Mouse (Mus musculus) left cerebral cortex, adult 18-20 months (tissue): Measurements from ENCODE around the gene Lhx9. TPM values are rescaled to one million over a fixed set of nuclear protein-coding genes. Genes with fewer than 3 reads are reported as not detected.
A peak's percentile ranks its signal among the peaks of the same experiment; 100 is the strongest.

Experiments used
- DNase-seq, 2 experiments: peaks; one replicate each; pipeline ENCODE4 v3.0.0; 2021 to 2022; ENCODE audit warnings: low spot score in 2 of 2, mixed read lengths in 1 of 2
- total RNA-seq, 2 experiments: library from RNA; stranded (reverse); gene quantifications; 2 replicates each; pipeline ENCODE4 v1.2.3; 2021

The Lhx9 gene
- total RNA-seq, 2 experiments from 2014 or later: 0.70 to 1.00 TPM

- DNase-seq: no peak
Observed at GRCm38 (mm10) chr1:138840440-138841305, 7.7 kb downstream of the Lhx9 start.

GRCm38 (mm10) chr1:138839809-138840430 lies 8.5 kb downstream of the Lhx9 start:
- DNase-seq: no peak

- DNase-seq: no peak
Observed at GRCm38 (mm10) chr1:138839291-138839690, 9.1 kb downstream of the Lhx9 start.

DNA sequence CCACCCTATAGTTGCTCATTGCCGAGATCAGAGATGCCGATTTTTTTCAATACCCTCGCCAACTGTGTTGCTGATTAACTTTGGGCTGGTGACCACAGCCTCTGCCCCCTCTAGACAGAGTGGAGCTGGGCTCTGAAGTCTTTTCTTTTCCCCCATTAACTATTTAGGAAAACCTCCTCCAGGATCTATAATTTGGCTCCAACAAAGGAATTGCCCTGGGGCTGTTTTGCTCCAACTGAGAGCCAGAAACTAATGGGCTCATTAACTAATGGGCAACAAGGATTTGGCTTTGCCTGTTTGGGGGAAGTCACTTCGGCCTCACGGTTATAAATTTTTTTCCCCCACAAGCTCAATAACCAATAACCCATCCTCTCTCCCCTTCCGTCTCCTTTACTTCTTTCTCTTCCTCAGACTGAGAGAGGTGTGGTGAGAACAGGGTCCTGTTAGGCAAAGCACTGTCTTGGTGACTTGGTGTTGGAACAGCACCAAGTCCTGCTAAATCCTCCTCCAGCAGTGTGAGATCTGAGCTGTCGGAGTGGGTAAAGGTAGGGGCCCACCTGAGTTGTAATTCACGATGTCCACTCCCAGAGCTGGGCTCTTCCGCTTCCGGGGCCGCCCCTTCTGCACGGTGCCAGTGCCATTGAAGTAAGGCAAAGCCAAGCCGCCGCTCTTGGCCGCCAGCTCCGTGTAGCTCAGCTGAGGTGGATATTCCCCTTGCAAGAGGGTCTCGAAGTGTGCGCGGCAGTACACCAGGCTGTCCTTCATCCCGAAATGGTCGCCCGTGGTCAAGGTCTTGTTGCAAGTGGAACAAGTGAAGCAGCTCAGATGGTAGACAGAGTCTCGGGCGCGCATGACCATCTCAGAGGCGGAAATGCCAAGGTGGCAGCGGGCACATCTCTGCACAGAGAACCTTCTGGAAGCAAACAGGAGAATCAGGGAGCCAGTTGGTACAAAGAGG lies 10.3 kb downstream of the Lhx9 start:
- no peak for DNase-seq

DNA sequence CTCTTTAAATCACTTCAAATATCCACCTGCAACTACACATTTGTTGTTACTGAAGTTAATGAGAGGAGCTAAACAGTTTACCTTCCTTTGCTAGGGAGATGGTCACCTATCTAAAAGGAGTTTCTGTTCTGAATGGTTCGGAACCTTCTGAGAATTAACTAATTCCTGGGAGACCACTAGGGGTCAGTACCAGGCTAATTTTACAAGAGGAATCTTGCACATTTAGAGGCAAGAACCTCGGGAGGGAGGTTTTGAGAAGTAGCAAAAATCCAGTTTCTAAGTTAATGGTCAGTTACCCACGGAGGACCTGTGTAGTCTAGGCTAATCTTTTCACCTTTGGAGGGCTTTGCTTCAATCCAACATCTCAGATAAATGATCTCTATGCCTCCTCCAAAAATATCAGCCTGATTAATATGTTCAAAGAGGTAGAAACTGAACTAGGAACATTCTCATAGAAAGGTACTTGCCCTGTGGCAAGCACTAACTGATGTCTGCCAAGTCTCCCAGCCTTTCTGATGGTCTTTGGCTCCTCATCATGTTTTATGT lies 12.9 kb downstream of the Lhx9 start:
- peak in 1 of 2 experiments; percentile 42 for DNase-seq

- DNase-seq: no peak
Observed at GRCm38 (mm10) chr1:138831309-138831708, 17.1 kb downstream of the Lhx9 start.

DNA sequence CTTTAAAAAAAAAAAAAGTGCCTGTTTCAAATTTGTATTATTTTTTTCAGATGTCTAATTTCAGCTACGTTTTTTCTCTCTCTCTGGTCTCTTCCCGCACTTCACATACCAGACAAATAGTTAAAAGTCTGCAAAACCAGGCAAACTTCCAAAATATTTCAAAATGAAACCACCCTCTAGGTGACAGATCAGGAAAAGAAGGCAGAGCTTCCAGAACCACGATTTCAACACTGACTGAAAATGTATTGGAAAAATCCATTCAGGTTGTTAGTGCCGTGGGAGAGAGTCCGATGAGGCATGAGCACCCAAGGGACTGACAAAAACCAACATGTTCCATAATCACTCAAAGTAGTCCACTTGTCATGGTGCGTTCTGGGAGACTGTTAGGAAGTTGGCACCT lies 21.5 kb downstream of the Lhx9 start:
- no peak for DNase-seq

GRCm38 (mm10) chr1:138822985-138823322 lies 25.4 kb downstream of the Lhx9 start:
- DNase-seq: no peak

- no peak for DNase-seq
Observed at GRCm38 (mm10) chr1:138822255-138822984, 26.0 kb downstream of the Lhx9 start.

DNA sequence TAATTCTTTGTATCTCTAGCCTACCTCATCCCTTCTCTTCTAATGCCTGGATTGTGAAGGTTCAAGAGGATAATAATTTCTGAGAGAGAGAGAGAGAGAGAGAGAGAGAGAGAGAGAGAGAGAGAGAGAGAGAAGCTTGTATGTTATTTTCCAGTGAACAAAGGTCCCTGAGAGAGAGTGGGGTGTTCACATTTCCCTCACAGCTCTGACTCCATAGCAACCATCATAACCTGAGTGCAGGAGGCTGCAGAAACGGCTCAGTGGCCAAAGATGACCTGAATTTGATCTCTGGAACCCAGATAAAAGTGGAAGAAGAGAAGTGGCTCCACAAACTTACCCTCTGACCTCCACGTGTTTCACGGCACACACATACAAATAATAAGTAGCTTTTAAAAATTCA lies 46.6 kb downstream of the Lhx9 start:
- no peak for DNase-seq

DNA sequence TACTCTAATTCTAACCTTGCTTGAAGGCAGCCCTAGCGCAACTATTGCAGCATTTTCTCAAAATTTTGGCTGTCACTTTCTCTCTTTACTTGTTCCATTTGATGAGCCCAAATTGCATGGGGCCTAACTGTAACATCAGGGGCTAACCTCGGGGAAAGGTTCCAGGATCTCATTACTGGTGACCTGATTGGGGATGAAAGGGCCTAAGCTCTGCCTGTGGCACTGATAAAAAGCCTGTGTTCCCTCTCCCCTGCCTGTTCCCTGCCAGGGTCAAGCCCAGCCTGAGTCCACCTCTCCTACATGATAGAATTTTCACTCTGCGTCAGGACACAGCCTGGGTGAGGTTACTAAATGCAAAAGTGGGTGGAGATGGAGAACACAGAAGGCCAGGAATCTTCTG lies 47.1 kb downstream of the Lhx9 start:
- DNase-seq: no peak

DNA sequence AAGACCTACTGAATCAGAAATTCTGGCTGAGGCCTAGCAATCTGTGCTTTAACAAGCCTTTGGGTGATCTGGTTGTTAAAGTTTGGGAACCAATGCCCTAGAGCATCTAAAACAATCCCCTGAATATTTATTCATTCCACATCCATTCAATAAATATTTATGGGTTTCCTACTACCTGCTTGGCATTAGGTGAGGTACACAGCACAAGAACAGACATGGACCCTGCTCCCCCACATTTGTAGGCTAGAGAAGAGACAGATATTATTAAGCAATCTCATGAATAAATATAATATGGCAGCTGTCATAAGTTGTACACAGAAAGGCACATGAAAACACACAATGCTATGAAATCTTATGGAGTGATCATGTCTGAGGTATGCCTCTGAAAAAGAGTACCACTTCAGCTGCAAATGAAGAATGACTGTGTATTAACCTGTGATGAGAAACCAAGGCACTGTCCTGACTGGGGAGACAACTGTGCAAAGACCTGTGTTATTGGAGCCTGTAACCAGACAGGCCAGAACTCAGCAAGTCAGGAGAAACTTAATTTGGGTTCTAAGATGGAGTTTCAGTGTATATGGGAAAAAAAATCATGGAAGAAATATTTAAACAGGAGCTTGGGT lies 48.6 kb downstream of the Lhx9 start:
- no peak for DNase-seq

DNA sequence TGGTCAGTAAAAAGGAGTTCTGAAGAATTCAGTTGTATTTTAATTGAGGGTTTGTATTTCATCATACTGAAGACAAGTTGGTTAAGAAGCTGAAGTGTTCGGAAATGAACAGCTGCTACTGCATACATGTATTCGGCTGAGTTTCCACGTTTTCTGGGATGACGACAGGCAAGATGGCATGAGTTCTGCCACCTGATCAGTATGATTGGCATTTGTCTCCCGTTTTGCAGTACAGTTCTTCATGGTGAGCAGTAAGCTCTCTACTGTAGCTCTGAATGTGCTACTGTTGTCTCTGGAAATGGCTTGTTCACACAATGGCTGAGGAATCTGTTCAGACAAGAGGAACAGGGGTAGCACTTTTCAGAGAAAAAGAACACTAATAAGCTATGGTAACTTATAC lies 50.3 kb downstream of the Lhx9 start:
- no peak for DNase-seq

GRCm38 (mm10) chr1:138785856-138786255 lies 62.5 kb downstream of the Lhx9 start:
- DNase-seq: no peak

- DNase-seq: no peak
Observed at GRCm38 (mm10) chr1:138784019-138784418, 64.4 kb downstream of the Lhx9 start.

Other genes starting within 250 kb of the Lhx9 start
- 10 to 100 TPM; 35.6 to 37.0 TPM for gene Nek7, start 228.4 kb downstream of the Lhx9 start, total RNA-seq
- 10 to 100 TPM; 12.6 to 15.8 TPM for gene 2310009B15Rik, start 8.3 kb upstream of the Lhx9 start, total RNA-seq
- 10 to 100 TPM; 52.9 to 53.9 TPM for gene Dennd1b, start 114.9 kb upstream of the Lhx9 start, total RNA-seq